Mouse (Mus musculus) large intestine, adult 2 months (tissue): Measurements from ENCODE around the gene Fam72a. TPM values are rescaled to one million over a fixed set of nuclear protein-coding genes. Genes with fewer than 3 reads are reported as not detected.

Experiments
- DNase-seq: peaks from one replicate; pipeline ENCODE4 v3.0.0-alpha.2; 2012; ENCODE audit warnings: low read depth, low spot score
- WGBS: fragments of 180-500 bp; shearing (Covaris S2); methylation state at CpG from one replicate; pipeline ENCODE4 v1.1.7; 2018; 5-methylcytosine and 5-hydroxymethylcytosine counted together
- polyA plus RNA-seq: library from polyadenylated mRNA; depleted of rRNA; stranded (reverse); fragments of >200 nt; gene quantifications from 2 replicates; pipeline ENCODE4 v1.2.3, GENCODE M21; 2012; rRNA removed

Fam72a gene
- polyA plus RNA-seq, result 0.60 and 0.69 TPM in 2 replicates

DNA sequence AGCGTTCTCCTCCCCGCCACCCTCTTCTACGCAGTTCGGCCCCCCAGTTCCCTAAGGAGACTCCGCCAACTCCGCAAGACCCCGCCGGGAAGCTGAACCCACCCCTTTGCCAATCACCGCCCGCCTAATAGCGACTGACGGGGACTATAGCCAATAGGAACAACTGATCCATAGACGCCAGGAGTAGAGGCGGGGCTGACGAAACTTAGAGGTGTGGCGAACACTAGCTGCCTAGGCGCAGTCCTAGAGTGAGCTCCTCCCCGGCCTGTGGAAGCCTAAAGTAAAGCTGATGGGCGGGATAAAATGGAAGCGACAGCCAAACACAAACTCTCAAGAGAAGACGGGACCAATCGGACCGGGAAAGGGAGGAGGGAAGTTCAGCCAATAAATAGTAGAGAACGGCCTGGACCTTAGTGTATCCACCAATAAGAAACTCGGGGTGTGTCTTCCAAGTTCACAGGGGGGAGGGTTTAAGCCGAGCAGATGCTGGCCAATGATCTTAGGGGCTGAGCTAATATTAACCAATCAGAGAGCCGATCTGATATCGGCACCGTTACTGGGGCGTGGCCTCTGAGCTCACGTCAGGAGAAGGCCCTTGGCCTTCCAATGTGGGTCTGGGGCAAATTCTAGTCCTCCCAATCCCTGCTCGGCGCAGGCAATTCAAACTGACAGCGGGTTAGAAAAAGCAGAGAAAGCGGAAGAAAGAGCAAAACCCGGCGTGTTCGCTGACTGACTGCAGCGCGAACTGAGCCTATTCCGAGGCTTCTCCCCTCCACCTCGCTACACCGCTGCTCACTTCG is at the start of gene Fam72a, which contains the start of gene Srgap2:
Gene Fam72a, plus strand, starts transcription at position 623 of the 800 bp plus-strand sequence.
Gene Srgap2, minus strand, starts transcription at position 72 of the 800 bp plus-strand sequence.
- WGBS, result under 1% methylated on average over 44 of the region's 44 CpGs

DNA sequence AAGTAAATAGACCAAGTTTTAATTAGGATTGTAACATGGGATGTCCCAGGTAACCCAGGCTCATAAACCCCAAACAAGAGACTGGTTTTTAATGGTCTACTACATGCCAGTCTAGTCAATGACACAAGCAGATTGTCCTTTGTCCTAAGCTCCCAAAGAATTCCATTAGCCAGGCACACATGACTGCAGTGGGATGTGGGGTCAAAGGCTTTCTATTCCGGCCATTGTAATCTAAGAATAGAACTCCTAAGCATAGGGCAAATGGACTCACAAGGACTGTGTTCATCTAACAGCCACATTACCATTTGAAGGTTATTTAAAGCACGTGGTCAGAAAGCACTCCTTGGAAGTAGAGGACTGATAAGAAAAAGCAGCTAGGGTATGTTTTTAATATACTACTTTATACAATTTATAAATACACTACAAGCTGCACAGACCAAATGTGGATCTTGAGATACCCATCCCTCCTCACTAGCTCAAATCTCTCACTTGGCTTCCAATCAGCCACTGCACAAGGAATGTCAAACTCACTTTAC is 48.9 kb upstream of the Fam72a start:
- 38% methylated on average over 2 of the region's 2 CpGs for WGBS
- peak; percentile 16 for DNase-seq

More for the DNA sequence above, at the start of gene Fam72a, which contains the start of gene Srgap2:
- peak; percentile 98 for DNase-seq

DNA sequence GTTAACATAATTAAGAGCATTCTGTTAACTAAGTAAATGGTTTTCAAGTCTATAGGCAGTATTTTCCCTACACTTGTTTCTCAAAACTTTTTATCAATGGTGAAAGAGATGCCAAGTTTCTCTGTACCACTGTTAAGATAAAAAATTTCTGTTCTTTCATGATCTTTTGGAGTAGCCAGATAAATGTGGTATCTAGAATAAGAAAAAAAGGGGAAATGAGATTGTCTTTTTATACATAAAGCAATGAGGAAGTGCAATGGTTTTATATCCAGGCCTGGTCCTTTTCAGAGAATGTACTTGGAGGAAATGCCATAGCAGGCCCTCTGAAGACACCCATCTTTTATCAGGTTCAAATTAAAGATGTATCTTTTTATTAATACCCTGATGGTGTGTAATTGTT is 46.3 kb upstream of the Fam72a start:
- DNase-seq, result no peak

GRCm38 (mm10) chr1:131482242-131482641 is 45.5 kb upstream of the Fam72a start:
- no peak for DNase-seq
- 69% methylated on average over 3 of the region's 3 CpGs for WGBS

- 80% methylated on average over 5 of the region's 5 CpGs for WGBS
- no peak for DNase-seq
Observed at GRCm38 (mm10) chr1:131486094-131486850, 41.4 kb upstream of the Fam72a start.

DNA sequence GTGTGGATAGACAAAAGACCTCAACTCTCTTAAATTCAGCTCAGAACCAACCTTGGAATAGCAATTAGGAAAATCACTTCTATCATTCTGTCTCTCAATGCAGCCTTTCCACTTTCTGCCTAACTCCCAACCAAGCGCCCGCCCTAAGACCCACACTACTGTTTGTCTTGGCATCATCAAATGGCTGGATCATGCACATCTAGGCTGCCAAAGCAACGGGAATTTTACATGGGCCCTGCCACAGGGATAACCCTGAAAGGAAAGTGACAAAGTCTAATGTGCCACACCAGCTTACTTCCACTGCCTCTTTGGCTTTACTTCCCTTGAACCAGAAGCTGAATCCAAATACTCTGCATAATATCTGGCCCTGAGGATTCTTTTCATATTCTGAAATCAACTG is 38.4 kb upstream of the Fam72a start:
- 36% methylated on average over 3 of the region's 3 CpGs for WGBS

GRCm38 (mm10) chr1:131491579-131491978 is 36.1 kb upstream of the Fam72a start:
- WGBS, result 63% methylated on average over 4 of the region's 4 CpGs
- DNase-seq, result no peak

More for the DNA sequence above, 38.4 kb upstream of the Fam72a start:
- DNase-seq, result no peak

- whole genome bisulfite sequencing, result 70% methylated on average over 2 of the region's 2 CpGs
- DNase-seq, result no peak
Observed at GRCm38 (mm10) chr1:131492360-131492759, 35.3 kb upstream of the Fam72a start.

DNA sequence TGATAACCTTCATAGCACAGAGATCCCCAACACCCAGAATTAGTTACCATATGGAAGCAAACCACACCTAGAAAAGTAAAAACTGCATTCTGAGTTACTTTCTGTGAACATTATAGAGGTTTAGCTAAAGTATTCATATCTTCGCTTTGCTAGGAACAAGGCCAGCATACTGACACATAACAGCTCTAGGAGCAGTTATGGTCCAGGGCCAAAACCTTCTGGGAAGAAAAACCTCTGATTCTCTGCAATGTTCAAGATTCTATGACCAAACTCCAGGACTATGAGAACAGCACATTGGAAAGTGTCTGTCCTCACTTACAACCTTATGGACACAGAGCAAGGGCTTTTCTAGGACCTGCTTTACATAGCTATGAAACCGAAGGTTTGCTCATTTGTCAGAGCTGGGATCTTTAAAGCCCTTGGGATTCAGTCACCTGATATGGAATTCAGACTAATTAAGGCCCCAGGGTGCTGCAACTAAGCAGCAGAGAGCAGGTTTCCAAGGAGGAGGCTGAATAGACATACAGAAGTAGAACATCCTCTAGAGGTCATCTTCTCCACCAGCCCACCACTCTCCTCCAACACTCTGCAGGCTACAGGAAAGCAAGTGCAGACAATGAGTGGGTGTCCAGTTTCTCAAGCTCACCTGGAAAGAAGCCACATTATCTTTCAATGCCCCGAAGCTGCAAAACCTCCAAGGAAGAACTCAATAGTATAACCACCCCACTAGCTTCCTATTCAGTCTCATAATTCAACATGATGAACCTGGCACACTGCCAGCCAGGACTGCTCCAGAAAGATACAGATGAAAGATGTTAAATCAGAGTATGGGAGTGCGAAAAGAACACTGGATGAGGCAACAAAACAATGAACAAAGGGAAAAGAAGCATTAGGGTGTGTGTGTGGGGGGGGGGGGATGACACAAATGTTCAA is 33.5 kb upstream of the Fam72a start:
- no peak for DNase-seq
- WGBS, result 69% methylated on average over 4 of the region's 4 CpGs

GRCm38 (mm10) chr1:131498231-131498630 is 29.5 kb upstream of the Fam72a start:
- 98% methylated on average over 1 of the region's 1 CpGs for WGBS
- DNase-seq, result no peak

DNA sequence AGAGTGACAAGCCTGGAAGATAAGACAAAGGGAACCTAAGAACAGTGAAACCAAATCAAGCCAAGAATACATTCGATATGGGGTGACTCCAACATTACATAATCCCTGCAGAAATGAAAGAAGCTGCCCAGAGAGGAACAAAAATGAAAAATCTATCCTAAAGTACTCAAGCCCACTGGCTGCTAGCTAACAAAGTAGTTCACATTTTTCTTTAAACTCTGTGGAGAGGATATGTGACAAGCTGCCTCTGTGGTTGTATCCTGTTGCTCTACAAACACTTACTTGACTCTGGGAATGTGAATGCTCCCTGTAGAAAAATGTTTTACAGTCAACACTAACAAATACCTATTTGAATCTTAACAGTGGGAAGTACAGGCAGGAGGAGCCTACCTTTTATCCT is 26.0 kb upstream of the Fam72a start:
- WGBS, result 43% methylated on average over 1 of the region's 1 CpGs

GRCm38 (mm10) chr1:131511131-131511530 is 16.6 kb upstream of the Fam72a start:
- DNase-seq, result no peak

More for the DNA sequence above, 26.0 kb upstream of the Fam72a start:
- DNase-seq, result no peak

DNA sequence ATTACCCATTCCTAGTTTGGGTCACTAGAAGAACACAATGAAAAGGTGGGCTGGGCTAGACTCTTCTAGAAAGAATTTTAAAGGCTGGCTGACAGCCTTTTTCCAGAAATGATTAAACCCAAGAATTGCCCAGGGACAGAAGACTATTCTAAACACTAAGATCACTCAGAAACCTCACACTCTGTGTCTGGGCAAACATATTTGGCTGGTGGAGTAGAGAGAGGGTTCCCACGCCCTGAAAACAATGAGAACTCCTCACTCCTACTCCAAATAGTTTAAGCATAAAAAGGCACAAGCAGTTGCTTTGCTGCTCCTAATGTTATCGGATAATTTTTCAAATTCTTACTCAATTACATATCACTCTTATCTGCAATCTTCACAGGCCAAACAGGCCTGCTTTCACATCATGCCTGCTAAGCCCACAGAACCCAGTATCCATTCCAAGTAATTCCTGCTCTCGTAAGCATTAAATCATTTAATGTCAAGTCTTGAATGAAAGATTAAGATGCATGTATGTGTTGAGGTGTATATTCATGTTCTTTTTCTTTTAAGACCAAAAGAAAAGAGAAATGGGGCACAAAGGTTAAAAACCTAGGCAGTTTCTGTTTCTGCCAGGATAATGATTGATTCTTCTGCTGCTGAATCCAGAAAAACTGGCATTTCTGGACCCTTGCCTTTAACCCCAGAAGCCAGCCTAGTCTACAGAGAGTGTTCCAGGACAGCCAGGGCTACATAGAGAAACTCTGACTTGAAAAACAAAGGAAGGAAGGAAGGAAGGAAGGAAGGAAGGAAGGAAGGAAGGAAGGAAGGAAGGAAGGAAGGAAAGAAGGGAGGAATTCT is 15.8 kb upstream of the Fam72a start:
- DNase-seq, result no peak
- WGBS, result 37% methylated on average over 3 of the region's 3 CpGs

- DNase-seq, result no peak
- WGBS, result 88% methylated on average over 2 of the region's 2 CpGs
Observed at GRCm38 (mm10) chr1:131513136-131513535, 14.6 kb upstream of the Fam72a start.

- DNase-seq, result no peak
- 72% methylated on average over 1 of the region's 1 CpGs for WGBS
Observed at GRCm38 (mm10) chr1:131514197-131514596, 13.5 kb upstream of the Fam72a start.

GRCm38 (mm10) chr1:131516588-131516987 is 11.1 kb upstream of the Fam72a start:
- WGBS, result 85% methylated on average over 3 of the region's 3 CpGs
- no peak for DNase-seq

DNA sequence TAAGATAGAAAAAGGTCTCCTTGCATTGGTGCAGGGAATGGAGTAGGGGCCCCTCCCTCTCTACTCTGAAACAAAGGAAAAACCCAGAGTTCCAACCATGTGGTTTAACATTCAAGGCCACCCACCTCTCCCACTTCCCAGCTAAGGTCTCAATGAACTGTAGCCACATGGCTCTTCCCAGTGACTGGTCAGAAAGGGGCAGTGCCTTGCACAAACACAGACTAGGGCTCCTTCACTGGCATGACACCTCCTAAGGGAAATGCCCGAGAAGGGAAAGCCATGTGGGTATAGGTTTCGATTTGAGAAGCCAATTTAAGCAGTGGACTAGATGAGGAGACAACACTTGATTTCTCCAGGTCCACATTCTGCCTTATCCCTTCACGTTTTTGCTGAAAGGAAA is 3.9 kb upstream of the Fam72a start:
- no peak for DNase-seq
- WGBS, result 55% methylated on average over 3 of the region's 3 CpGs

GRCm38 (mm10) chr1:131525101-131525585 is 2.6 kb upstream of the Fam72a start:
- no peak for DNase-seq
- WGBS, result 7% methylated on average over 26 of the region's 26 CpGs
